Mouse (Mus musculus): Measurements from ENCODE around the gene Fxyd2. TPM values are rescaled to one million over a fixed set of nuclear protein-coding genes. Genes with fewer than 3 reads are reported as not detected.

Gene Fxyd2
- polyA plus RNA-seq, 1 experiment, result 3.1 TPM

GRCm38 (mm10) chr9:45370117-45370561 lies 29.3 kb upstream of the Fxyd2 start, which contains the start of gene Fxyd6:
Gene Fxyd6, plus strand, starts transcription at chr9:45370185.
- no peaks in the 10 kb centered on the region for H3K27me3 ChIP-seq (ENCODE audit: control insufficient read depth, insufficient read depth, low read length)
- WGBS, result under 1% methylated on average over 28 of the region's 28 CpGs
- DNase-seq, result peak; percentile 61 to 71
- 0 out of 2 replicates have a peak within 1 kb of the TSS, but pooled peaks have one; percentile 8 for H3K27ac ChIP-seq (ENCODE audit: insufficient read depth, low read length)
- TF ChIP-seq POLR2A (IDR thresholded peaks at IDR 0.05; ENCODE audit: borderline replicate concordance, insufficient read depth, low read length) (0 out of 2 replicates have a peak, but pooled peaks have one; percentile 21), CTCF (IDR thresholded peaks at IDR 0.05; ENCODE audit: borderline replicate concordance, insufficient read depth, low read depth, low read length) (no peak)
- peak within 1 kb of the TSS; percentile 81 for H3K4me3 ChIP-seq (replicated peaks; ENCODE audit: insufficient read depth, low read depth, low read length)
- H3K4me1 ChIP-seq (ENCODE audit: control insufficient read depth, insufficient read depth, low read length), result peaks cover 4% of the 10 kb centered on the region

- WGBS, result 23% methylated on average over 25 of the region's 25 CpGs
- no peaks in the 10 kb centered on the region for H3K27me3 ChIP-seq (ENCODE audit: control insufficient read depth, insufficient read depth, low read length)
- peaks cover 7% of the 10 kb centered on the region for H3K4me1 ChIP-seq (ENCODE audit: control insufficient read depth, insufficient read depth, low read length)
- TF ChIP-seq CTCF (IDR thresholded peaks at IDR 0.05; ENCODE audit: borderline replicate concordance, insufficient read depth, low read depth, low read length), result no peak
- no peak for TF ChIP-seq POLR2A (IDR thresholded peaks at IDR 0.05; ENCODE audit: borderline replicate concordance, insufficient read depth, low read length)
- 0 out of 2 replicates have a peak overlapping the region, but pooled peaks have one; percentile 8 for H3K27ac ChIP-seq (ENCODE audit: insufficient read depth, low read length)
- peak overlapping the region; percentile 81 for H3K4me3 ChIP-seq (replicated peaks; ENCODE audit: insufficient read depth, low read depth, low read length)
- DNase-seq, result no peak
These were observed 28.7 kb upstream of the Fxyd2 start for GRCm38 (mm10) chr9:45370616-45371336.

- Histone ChIP-seq H3K4me1 (ENCODE audit: control insufficient read depth, insufficient read depth, low read length) (peaks cover 12% of the 10 kb centered on the region), H3K4me3 (replicated peaks; ENCODE audit: insufficient read depth, low read depth, low read length) (peak overlapping the region; percentile 81), H3K27ac (ENCODE audit: insufficient read depth, low read length) (no peak overlapping the region), H3K27me3 (ENCODE audit: control insufficient read depth, insufficient read depth, low read length) (no peaks in the 10 kb centered on the region)
- 44% methylated on average over 2 of the region's 2 CpGs for WGBS
- DNase-seq, result no peak
- TF ChIP-seq CTCF (IDR thresholded peaks at IDR 0.05; ENCODE audit: borderline replicate concordance, insufficient read depth, low read depth, low read length) (no peak), POLR2A (IDR thresholded peaks at IDR 0.05; ENCODE audit: borderline replicate concordance, insufficient read depth, low read length) (no peak)
These were observed 28.1 kb upstream of the Fxyd2 start for GRCm38 (mm10) chr9:45371337-45371707.

GRCm38 (mm10) chr9:45373896-45374295 lies 25.6 kb upstream of the Fxyd2 start:
- Histone ChIP-seq H3K27me3 (ENCODE audit: control insufficient read depth, insufficient read depth, low read length) (no peaks in the 10 kb centered on the region), H3K4me1 (ENCODE audit: control insufficient read depth, insufficient read depth, low read length) (peaks cover 24% of the 10 kb centered on the region), H3K27ac (ENCODE audit: insufficient read depth, low read length) (no peak overlapping the region), H3K4me3 (replicated peaks; ENCODE audit: insufficient read depth, low read depth, low read length) (no peak overlapping the region)
- 64% methylated on average over 3 of the region's 3 CpGs for WGBS
- DNase-seq, result no peak
- no peak for TF ChIP-seq CTCF (IDR thresholded peaks at IDR 0.05; ENCODE audit: borderline replicate concordance, insufficient read depth, low read depth, low read length)
- no peak for TF ChIP-seq POLR2A (IDR thresholded peaks at IDR 0.05; ENCODE audit: borderline replicate concordance, insufficient read depth, low read length)

- H3K4me3 ChIP-seq (replicated peaks; ENCODE audit: insufficient read depth, low read depth, low read length), result no peak overlapping the region
- peaks cover 34% of the 10 kb centered on the region for H3K4me1 ChIP-seq (ENCODE audit: control insufficient read depth, insufficient read depth, low read length)
- WGBS, result 97% methylated on average over 6 of the region's 6 CpGs
- DNase-seq, result no peak
- TF ChIP-seq POLR2A (IDR thresholded peaks at IDR 0.05; ENCODE audit: borderline replicate concordance, insufficient read depth, low read length), result no peak
- TF ChIP-seq CTCF (IDR thresholded peaks at IDR 0.05; ENCODE audit: borderline replicate concordance, insufficient read depth, low read depth, low read length), result no peak
- H3K27me3 ChIP-seq (ENCODE audit: control insufficient read depth, insufficient read depth, low read length), result no peaks in the 10 kb centered on the region
- no peak overlapping the region for H3K27ac ChIP-seq (ENCODE audit: insufficient read depth, low read length)
These were observed 24.4 kb upstream of the Fxyd2 start for GRCm38 (mm10) chr9:45374988-45375502.

- WGBS, result 45% methylated on average over 4 of the region's 4 CpGs
- H3K4me1 ChIP-seq (ENCODE audit: control insufficient read depth, insufficient read depth, low read length), result peaks cover 47% of the 10 kb centered on the region
- no peak for DNase-seq
- no peak overlapping the region for H3K4me3 ChIP-seq (replicated peaks; ENCODE audit: insufficient read depth, low read depth, low read length)
- H3K27me3 ChIP-seq (ENCODE audit: control insufficient read depth, insufficient read depth, low read length), result no peaks in the 10 kb centered on the region
- TF ChIP-seq POLR2A (IDR thresholded peaks at IDR 0.05; ENCODE audit: borderline replicate concordance, insufficient read depth, low read length), result no peak
- no peak for TF ChIP-seq CTCF (IDR thresholded peaks at IDR 0.05; ENCODE audit: borderline replicate concordance, insufficient read depth, low read depth, low read length)
- H3K27ac ChIP-seq (ENCODE audit: insufficient read depth, low read length), result no peak overlapping the region
These were observed 23.0 kb upstream of the Fxyd2 start for GRCm38 (mm10) chr9:45376427-45376826.

- no peak for TF ChIP-seq POLR2A (IDR thresholded peaks at IDR 0.05; ENCODE audit: borderline replicate concordance, insufficient read depth, low read length)
- Histone ChIP-seq H3K4me1 (ENCODE audit: control insufficient read depth, insufficient read depth, low read length) (peaks cover 49% of the 10 kb centered on the region), H3K4me3 (replicated peaks; ENCODE audit: insufficient read depth, low read depth, low read length) (no peak overlapping the region), H3K27ac (ENCODE audit: insufficient read depth, low read length) (no peak overlapping the region), H3K27me3 (ENCODE audit: control insufficient read depth, insufficient read depth, low read length) (no peaks in the 10 kb centered on the region)
- WGBS, result 19% methylated on average over 2 of the region's 2 CpGs
- peak; percentile 71 to 83 for DNase-seq
These were observed 22.6 kb upstream of the Fxyd2 start for GRCm38 (mm10) chr9:45376883-45377282.
